Mouse (Mus musculus) gastrocnemius, postnatal 4 days (tissue): Measurements from ENCODE around the gene Aplf. TPM values are rescaled to one million over a fixed set of nuclear protein-coding genes. Genes with fewer than 3 reads are reported as not detected.

Experiments used
- DNase-seq, 2 experiments: peaks; one replicate each; pipeline ENCODE4 v3.0.0; 2021 to 2022; ENCODE audit warnings: low spot score in 2 of 2, mixed read lengths in 2 of 2
- long read RNA-seq, 2 experiments: library from polyadenylated mRNA; stranded (forward); transcript quantifications; one replicate each; pipeline ENCODE4 v2.0.0; 2021
- total RNA-seq, 2 experiments: library from RNA; stranded (reverse); gene quantifications; 2 replicates each; pipeline ENCODE4 v1.2.3; 2021

Gene Aplf
- 1 to 10 TPM; 5.2 to 6.0 TPM for total RNA-seq
- long read RNA-seq, experiment 1, partial matches to known transcripts = 3 of 3 reads
- long read RNA-seq, experiment 1, other reads (novel, unspliced or antisense) = 0 of 3 reads
- long read RNA-seq, experiment 2, partial matches to known transcripts = 3 of 4 reads
- long read RNA-seq, experiment 2, other reads (novel, unspliced or antisense) = 0 of 4 reads

- peak; percentile 51 to 85 for DNase-seq
These were observed at the start of gene Aplf for GRCm38 (mm10) chr6:87671771-87672517. Aplf (minus strand) TSS chr6:87672193.

DNA sequence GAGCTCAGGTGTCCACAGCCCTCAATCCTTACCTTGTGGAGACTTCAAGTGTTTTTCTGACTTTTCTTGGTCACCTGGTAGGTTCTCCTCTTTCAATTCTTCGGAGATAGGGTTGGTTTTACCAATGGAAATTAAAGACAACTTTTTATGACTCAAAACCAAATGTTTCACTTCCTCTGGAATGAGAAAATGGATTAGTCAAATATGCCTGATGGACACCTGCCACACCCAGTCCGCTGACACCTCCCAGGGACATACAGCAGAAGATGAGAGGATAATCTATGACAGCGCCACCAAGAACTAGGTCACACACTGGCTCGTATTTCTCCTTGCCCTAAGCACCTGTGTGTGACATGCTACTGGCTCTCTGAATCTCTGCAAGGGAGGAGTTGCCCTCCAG is 42.1 kb upstream of the Aplf start:
- DNase-seq = no peak

DNA sequence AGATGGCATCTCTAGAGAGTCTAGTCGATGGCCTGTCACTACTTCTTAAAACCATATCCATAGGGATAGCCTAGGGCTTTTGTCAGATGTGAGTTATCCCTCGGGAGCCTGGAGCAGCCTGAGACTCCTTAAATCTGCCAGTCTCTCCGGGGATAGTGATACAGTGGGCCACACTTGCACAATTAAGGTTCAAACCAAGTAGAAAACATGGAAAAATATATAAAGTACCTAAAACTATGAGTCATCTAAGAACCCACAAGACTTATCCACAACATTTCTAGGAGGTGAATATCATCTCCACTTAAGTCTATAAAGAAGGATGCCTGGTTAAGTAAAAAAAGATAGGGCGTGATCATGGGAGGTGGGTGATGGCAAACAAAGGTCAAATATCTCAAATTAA is 40.3 kb upstream of the Aplf start:
- no peak for DNase-seq

GRCm38 (mm10) chr6:87706246-87706645 is 34.3 kb upstream of the Aplf start:
- no peak for DNase-seq

DNA sequence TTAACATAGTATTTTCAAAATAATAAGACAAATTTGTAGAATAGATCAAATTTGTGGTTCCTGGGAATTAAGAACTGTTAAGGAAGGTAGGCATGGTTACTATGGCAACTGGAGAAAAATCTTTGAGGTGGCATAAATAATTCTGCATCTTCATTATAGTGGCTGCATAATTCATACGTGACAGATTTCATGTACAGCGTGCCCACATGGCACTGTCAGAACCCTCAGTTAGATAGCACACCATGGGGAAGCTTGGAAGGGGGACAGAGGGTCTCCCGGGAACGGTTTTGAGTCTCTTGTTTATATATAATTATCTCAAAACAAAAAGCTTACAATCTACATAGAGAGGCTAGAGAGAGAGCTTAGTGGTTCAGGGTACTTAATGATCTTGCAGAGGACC is 24.6 kb upstream of the Aplf start:
- DNase-seq = no peak

- no peak for DNase-seq
These were observed 24.0 kb upstream of the Aplf start for GRCm38 (mm10) chr6:87695947-87696346.

- DNase-seq = no peak
These were observed 8.4 kb upstream of the Aplf start for GRCm38 (mm10) chr6:87680418-87680817.

- DNase-seq = no peak
These were observed 668 bp upstream of the Aplf start for GRCm38 (mm10) chr6:87672661-87673060.

GRCm38 (mm10) chr6:87671353-87671752 is 640 bp downstream of the Aplf start:
- no peak for DNase-seq

- peak; percentile 38 to 52 for DNase-seq
These were observed 2.0 kb downstream of the Aplf start for GRCm38 (mm10) chr6:87669894-87670588.

GRCm38 (mm10) chr6:87668733-87669132 is 3.3 kb downstream of the Aplf start:
- DNase-seq = no peak

DNA sequence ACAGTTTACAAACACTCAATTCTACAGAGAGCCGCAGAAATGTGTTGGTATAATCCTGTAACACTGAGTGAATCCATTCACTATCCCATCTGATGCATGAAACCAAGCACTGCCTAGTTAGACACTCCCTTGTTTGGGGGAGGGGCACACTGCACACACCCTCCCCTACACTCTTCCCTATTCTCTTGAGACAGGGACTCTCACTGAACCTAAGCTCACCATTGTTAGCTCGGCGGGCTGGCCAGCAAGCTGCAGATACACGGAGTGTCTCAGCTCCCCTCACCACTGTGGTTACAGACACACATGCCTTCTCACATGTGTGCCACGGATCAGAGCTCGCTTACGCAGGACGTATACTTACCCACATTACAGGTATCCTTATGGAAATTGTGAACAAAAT is 4.2 kb downstream of the Aplf start:
- no peak for DNase-seq

- no peak for DNase-seq
These were observed 8.5 kb downstream of the Aplf start for GRCm38 (mm10) chr6:87663445-87663844.

DNA sequence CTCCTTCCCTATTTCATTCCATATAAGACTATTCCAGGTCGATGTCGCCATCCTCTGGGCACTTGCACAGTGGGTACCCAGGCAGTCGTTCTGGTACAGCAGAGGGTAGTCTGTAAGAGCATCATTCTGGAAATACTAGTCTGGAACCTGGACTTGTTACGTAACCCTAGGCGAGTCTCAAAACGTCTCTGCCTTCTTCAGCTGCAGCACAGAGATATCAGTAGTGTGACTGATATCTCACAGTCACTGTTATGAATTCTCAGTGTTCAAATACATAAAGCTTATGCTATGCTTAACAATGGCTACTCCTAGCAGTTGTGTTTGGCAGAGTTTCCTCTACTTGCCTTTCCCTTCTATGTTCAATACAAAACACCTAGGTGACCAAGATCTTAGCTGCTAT is 9.8 kb downstream of the Aplf start:
- DNase-seq = no peak

DNA sequence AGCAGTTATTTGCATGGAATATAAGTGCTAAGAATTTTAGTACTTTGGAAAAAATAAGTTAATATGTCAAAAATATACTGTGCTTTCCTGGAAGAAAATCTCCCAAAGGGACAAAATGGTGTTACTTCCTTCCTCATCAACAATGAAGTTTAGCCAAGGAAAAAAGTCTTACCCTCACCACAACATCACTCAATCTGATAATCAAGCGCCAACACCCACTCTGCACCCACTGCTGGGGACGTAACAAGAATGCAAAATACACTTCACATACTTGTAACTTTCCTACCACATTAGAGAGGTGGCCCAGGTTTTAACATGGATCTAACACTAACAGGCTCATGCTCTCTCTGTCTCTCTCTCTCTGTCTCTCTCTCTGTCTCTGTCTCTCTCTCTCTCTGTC is 10.3 kb downstream of the Aplf start:
- DNase-seq = no peak

- DNase-seq = no peak
These were observed 13.2 kb downstream of the Aplf start for GRCm38 (mm10) chr6:87658816-87659215.

DNA sequence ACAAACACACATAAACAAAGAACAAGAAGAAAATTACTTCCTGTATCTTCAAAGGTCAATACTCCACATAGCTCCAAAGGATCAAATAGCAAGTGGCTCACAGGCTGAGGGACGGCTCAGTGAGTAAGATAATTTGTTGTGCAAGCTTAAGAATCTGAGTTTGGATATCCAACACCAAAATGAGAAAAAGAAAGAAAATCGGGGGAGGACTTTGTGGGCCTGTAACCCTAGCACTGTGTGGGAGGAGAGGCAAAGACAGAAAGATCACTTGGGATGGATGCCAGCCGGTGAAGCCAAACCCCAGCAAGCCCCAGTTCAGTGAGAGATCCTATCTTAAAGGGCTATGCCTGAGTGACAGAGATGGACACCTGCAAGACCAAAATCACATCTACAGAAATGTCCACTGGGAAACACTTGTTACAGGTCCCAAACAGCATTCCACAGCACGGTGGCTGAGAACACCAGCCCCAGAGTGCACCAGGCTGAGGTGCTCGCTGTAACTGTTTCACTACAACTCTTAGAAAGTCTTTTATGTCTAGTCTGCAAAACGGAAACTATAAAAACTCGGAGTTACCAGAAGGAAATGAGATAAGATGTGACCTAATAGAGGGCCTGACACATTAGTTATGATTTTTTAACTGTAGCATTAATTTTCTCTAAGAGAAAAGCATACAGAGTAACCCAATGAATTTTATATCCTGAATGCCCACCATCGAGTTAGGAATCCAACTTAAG is 17.9 kb downstream of the Aplf start:
- no peak for DNase-seq

GRCm38 (mm10) chr6:87653478-87653877 is 18.5 kb downstream of the Aplf start:
- no peak for DNase-seq

DNA sequence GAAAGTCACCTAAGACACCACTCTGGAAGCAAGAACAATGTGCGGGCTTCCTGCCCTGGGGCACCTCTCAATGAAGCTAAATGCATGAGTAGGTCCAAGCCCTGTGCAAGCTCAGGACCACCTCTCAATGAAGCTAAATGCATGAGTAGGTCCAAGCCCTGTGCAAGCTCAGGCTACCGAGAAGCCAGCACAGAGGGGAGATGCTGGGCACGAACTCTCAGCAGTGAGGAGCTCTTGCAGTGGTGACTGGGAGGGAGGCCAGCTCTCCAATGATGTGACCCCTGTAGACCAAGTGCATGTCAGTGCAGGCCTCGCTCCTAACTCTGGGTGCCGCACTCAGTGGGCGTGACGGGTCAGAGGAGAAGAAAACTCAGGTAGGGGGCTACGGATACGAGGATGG is 19.3 kb downstream of the Aplf start:
- no peak for DNase-seq

DNA sequence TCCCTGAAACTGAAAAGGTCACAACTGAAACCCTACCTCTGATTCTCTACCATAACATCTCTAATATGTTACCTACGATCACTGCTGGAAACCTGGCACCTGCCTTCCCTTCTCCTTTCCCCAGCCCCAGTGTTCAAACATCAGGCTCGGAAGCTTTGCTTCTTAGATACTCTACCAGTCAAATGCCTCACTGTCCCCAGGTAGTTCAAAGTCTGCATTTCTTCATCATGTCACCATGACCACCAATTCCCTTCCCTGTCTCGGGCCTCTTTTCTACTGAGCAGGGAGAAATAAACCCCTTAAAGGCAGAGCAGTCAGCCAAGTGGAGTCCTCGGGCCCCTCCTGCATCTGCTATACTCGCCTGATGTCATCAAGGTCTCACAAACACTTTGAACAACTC is 20.2 kb downstream of the Aplf start:
- DNase-seq = no peak

DNA sequence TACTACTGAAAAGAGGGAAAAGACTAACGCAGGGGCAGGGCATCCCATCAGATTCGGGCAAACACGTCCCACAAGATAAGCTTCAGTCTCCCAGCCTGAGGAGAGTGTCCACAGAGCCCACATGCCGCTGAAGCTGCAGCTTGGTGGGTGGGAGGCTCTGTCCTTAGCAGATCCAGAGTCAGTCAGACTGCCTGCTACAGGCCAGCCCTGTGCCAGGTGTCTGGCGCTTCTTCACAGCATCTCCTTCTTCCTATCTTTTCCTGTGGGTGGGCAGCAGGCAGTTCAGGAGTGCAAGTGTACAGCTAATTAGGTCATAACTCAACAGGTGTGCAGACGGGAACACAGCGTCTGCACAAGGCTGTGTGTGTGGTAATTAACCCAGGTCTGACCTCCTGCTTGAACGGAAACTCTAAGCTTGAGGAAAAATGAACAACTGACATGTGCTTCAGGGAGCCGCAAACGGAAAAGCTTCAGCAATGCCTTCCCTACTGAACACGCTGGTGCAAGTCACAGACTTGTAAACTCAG is 33.8 kb downstream of the Aplf start:
- DNase-seq = no peak

GRCm38 (mm10) chr6:87632176-87632575 is 39.8 kb downstream of the Aplf start:
- no peak for DNase-seq
